Comparison of ENCODE assay signal across 34 mouse cellular contexts in the genomic region with DNA sequence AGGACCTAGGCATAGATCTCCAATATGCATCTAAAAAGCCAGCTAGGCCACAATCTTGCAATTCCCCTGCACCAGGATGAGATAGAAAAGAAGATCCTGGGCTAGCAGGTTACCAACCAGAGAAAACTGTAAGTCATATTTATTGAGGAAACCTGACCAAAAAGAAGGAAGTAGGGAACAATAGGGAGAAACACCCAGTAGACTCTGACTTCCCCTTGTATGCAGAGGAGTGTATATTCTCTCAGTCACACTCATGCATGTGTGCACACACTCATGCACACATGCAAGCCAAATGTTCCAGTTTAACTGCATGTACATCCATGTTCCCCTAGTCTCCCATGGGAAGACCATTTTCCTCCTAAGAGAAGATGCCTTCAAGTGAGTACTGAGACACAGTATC.
"Had no signal": no experiment of that assay in that cellular context is flagged by ENCODE, and none has a peak within 500 bp of the region (broad histone marks: within the 10 kb centered on the region; RNA-seq: fewer than 3 reads in every experiment).

No protein-coding gene starts in this region.

- H3K27ac ChIP-seq: heart, embryonic 10.5 days; heart, embryonic 13.5 days; heart, embryonic 15.5 days; hindbrain, embryonic 10.5 days; hindbrain, embryonic 12.5 days; hindbrain, embryonic 13.5 days; hindbrain, embryonic 14.5 days; hindbrain, embryonic 15.5 days; hindbrain, postnatal 0 days; intestine, embryonic 15.5 days; kidney, embryonic 15.5 days; kidney, postnatal 0 days; layer of hippocampus, adult 2 months had no signal

- H3K36me3 ChIP-seq: heart, embryonic 10.5 days; heart, embryonic 13.5 days; heart, embryonic 15.5 days; hindbrain, embryonic 10.5 days; hindbrain, embryonic 12.5 days; hindbrain, embryonic 13.5 days; hindbrain, embryonic 15.5 days; intestine, embryonic 15.5 days; kidney, embryonic 15.5 days had no signal

- H3K9ac ChIP-seq: heart, embryonic 13.5 days; heart, embryonic 15.5 days; hindbrain, embryonic 12.5 days; hindbrain, embryonic 13.5 days; hindbrain, embryonic 14.5 days; hindbrain, embryonic 15.5 days; intestine, embryonic 15.5 days; kidney, embryonic 15.5 days had no signal

- H3K4me2 ChIP-seq: heart, embryonic 11.5 days; heart, embryonic 13.5 days; heart, embryonic 15.5 days; hindbrain, embryonic 12.5 days; hindbrain, embryonic 13.5 days; hindbrain, embryonic 14.5 days; hindbrain, embryonic 15.5 days; intestine, embryonic 15.5 days; kidney, embryonic 15.5 days had no signal

- DNase-seq: heart, postnatal 10 days; heart, postnatal 14 days; heart, postnatal 36 days; heart, postnatal 4 days; kidney, adult 11 months; kidney, adult 18-20 months; kidney, adult 2 months; kidney, adult 8-10 months; kidney, adult 9 months; kidney, postnatal 10 days; kidney, postnatal 14 days; kidney, postnatal 25 days; kidney, postnatal 36 days; kidney, postnatal 4 days; layer of hippocampus, adult 9-11 months; layer of hippocampus, postnatal 36 days had no signal

- H3K4me1 ChIP-seq: heart, embryonic 10.5 days; heart, embryonic 13.5 days; heart, embryonic 15.5 days; hindbrain, embryonic 10.5 days; hindbrain, embryonic 12.5 days; hindbrain, embryonic 13.5 days; hindbrain, embryonic 15.5 days; intestine, embryonic 15.5 days; kidney, embryonic 15.5 days had no signal

- H3K9me3 ChIP-seq: heart, embryonic 10.5 days; heart, embryonic 13.5 days; heart, embryonic 15.5 days; hindbrain, embryonic 10.5 days; hindbrain, embryonic 12.5 days; hindbrain, embryonic 13.5 days; hindbrain, embryonic 15.5 days; intestine, embryonic 15.5 days; kidney, embryonic 15.5 days had no signal

- H3K4me3 ChIP-seq: heart, embryonic 10.5 days; heart, embryonic 13.5 days; heart, embryonic 15.5 days; hindbrain, embryonic 10.5 days; hindbrain, embryonic 12.5 days; hindbrain, embryonic 13.5 days; hindbrain, embryonic 15.5 days; intestine, embryonic 15.5 days; kidney, embryonic 15.5 days; layer of hippocampus, adult 2 months had no signal

- H3K27me3 ChIP-seq: heart, embryonic 13.5 days; heart, embryonic 15.5 days; hindbrain, embryonic 12.5 days; hindbrain, embryonic 13.5 days; hindbrain, embryonic 15.5 days; intestine, embryonic 15.5 days; kidney, embryonic 15.5 days had no signal

- ATAC-seq: hindbrain, embryonic 16.5 days; hindbrain, postnatal 0 days; inflammation-experienced regulatory T-cells, adult 6 months; intestine, embryonic 15.5 days; intestine, embryonic 16.5 days; intestine, postnatal 0 days had no signal
